ENCODE assay signal across 9 mouse cellular contexts in the genomic region with DNA sequence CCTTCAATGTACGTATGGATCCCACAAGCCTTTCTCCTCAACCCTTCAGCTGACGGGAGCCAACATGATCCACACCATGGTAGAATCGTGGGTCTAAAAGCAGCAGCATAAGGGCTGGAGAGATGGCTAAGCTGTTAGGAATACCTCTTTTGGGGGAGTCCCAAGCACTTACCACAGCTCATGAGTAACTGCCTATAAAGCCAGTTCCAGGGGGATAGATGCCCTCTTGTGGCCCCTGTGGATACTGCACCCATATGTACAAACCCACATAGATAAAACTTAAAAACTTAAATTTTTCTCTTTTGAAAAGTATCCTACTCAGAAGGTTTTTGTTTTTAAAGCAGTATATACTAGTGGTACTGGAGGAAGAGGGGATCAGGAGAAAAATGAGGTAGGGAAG.
DNase-seq lines count a peak whose midpoint lies in the region; ATAC-seq and TF ChIP-seq lines count a peak whose summit lies in the region.
"Had no signal": no experiment of that assay in that cellular context is flagged by ENCODE, and none has a peak within 500 bp of the region (broad histone marks: within the 10 kb centered on the region; RNA-seq: fewer than 3 reads in every experiment).

No protein-coding gene starts in this region.

- no peak for TF ChIP-seq POLR2A in bone marrow, adult 2 months (IDR thresholded peaks at IDR 0.05; ENCODE audit: borderline replicate concordance, control insufficient read depth, low read depth, low read length)

- no peak for ATAC-seq in CD4-positive, CD25-positive, alpha-beta regulatory T cell, adult 4 months

- 53% methylated on average over 3 of the region's 3 CpGs for WGBS in bone marrow, adult 2 months

- no peaks in the 10 kb centered on the region for H3K4me1 ChIP-seq in bone marrow, adult 2 months (ENCODE audit: control insufficient read depth, insufficient read depth, low read length)

- peak; percentile 80 for TF ChIP-seq CTCF in left cerebral cortex, adult 2 months (IDR thresholded peaks at IDR 0.05)
- peak; percentile 39; the same call in 1 of the 2 replicates for TF ChIP-seq CTCF in bone marrow, adult 2 months (IDR thresholded peaks at IDR 0.05; ENCODE audit: control insufficient read depth, insufficient read depth, low read length)

- H3K27ac ChIP-seq in left cerebral cortex, adult 2 months = no peak overlapping the region
- H3K27ac ChIP-seq in bone marrow, adult 2 months (ENCODE audit: control insufficient read depth, insufficient read depth, low read depth, low read length, poor library complexity) = no peak overlapping the region
- H3K27ac ChIP-seq: heart, embryonic 13.5 days had no signal

- peak; percentile 70 for DNase-seq in CD4-positive, CD25-positive, alpha-beta regulatory T cell, adult 2 months (ENCODE audit: low read depth, low spot score)
- peak; percentile 38 to 51 for DNase-seq in left cerebral cortex, adult 2 months (ENCODE audit: extremely low spot score in 1 of 2, low spot score in 2 of 2)
- no peak for DNase-seq in left cerebral cortex, adult 8-10 months (ENCODE audit: low spot score in 2 of 2)
- DNase-seq in forelimb bud, embryonic 11.5 days (ENCODE audit: low read depth, low spot score) = peak; percentile 70
- peak; percentile 71 for DNase-seq in left cerebral cortex, postnatal 4 days
- DNase-seq in retina, postnatal 1 day = peak; percentile 64

- no peak overlapping the region for H3K4me3 ChIP-seq in left cerebral cortex, adult 2 months
- no peak overlapping the region for H3K4me3 ChIP-seq in bone marrow, adult 2 months (replicated peaks; ENCODE audit: control insufficient read depth, low read depth, low read length)
- H3K4me3 ChIP-seq: heart, embryonic 13.5 days had no signal

- intact Hi-C loops in left cerebral cortex, adult 2 months (cut with DNase I) = loop anchor here (1.0 kb wide), 1 partner anchor 202 kb away; no protein-coding TSS in a partner anchor
- intact Hi-C loops in left cerebral cortex, postnatal 4 days (cut with DNase I) = loop anchor here (5.0 kb wide), 2 partner anchors 202 to 377 kb away; no protein-coding TSS in a partner anchor

Comparison
In these comparisons a context has a peak if more than half of its experiments do, and no peak if none do; other contexts are left out.
1. DNase-seq: peak in CD4-positive, CD25-positive, alpha-beta regulatory T cell, adult 2 months (single experiment), left cerebral cortex, adult 2 months (2 of 2), forelimb bud, embryonic 11.5 days (single experiment), left cerebral cortex, postnatal 4 days (single experiment) and retina, postnatal 1 day (single experiment); none in left cerebral cortex, adult 8-10 months (0 of 2).